Mouse (Mus musculus): Measurements from ENCODE around the gene Bag6. TPM values are rescaled to one million over a fixed set of nuclear protein-coding genes. Genes with fewer than 3 reads are reported as not detected.

Bag6 gene
- polyA plus RNA-seq, 1 experiment from 2014 or later, result 37.5 TPM

- Histone ChIP-seq H3K4me3 (ENCODE audit: low read length) (no peak overlapping the region), H3K9ac (ENCODE audit: low read length) (no peak overlapping the region), H3K27me3 (ENCODE audit: control insufficient read depth, insufficient read depth, low read length) (no peaks in the 10 kb centered on the region), H3K4me1 (ENCODE audit: control insufficient read depth, insufficient read depth, low read length) (peaks cover 10% of the 10 kb centered on the region), H3K36me3 (ENCODE audit: control insufficient read depth, insufficient read depth) (no peaks in the 10 kb centered on the region), H3K9me3 (replicated peaks; ENCODE audit: control insufficient read depth, low read length) (no peaks in the 10 kb centered on the region), H3K4me2 (ENCODE audit: low read depth, low read length) (no peak overlapping the region), H3K27ac (ENCODE audit: low read length) (no peak overlapping the region)
- 80% methylated on average over 7 of the region's 7 CpGs for WGBS
- no peak for ATAC-seq (replicated peaks; ENCODE audit: extremely low read depth, insufficient read depth, low FRiP score)
These were observed 32.8 kb downstream of the Bag6 start for GRCm38 (mm10) chr17:35167794-35168193.

- Histone ChIP-seq H3K36me3 (ENCODE audit: control insufficient read depth, insufficient read depth) (no peaks in the 10 kb centered on the region), H3K27ac (ENCODE audit: low read length) (0 out of 2 replicates have a peak overlapping the region, but pooled peaks have one; percentile 7), H3K4me3 (ENCODE audit: low read length) (no peak overlapping the region), H3K4me2 (ENCODE audit: low read depth, low read length) (no peak overlapping the region), H3K9ac (ENCODE audit: low read length) (no peak overlapping the region), H3K27me3 (ENCODE audit: control insufficient read depth, insufficient read depth, low read length) (no peaks in the 10 kb centered on the region), H3K9me3 (replicated peaks; ENCODE audit: control insufficient read depth, low read length) (no peaks in the 10 kb centered on the region), H3K4me1 (ENCODE audit: control insufficient read depth, insufficient read depth, low read length) (peaks cover 7% of the 10 kb centered on the region)
- WGBS, result 18% methylated on average over 4 of the region's 4 CpGs
- ATAC-seq (replicated peaks; ENCODE audit: extremely low read depth, insufficient read depth, low FRiP score), result no peak
These were observed 33.7 kb downstream of the Bag6 start for GRCm38 (mm10) chr17:35168541-35169207.

- no peak for ATAC-seq (replicated peaks; ENCODE audit: extremely low read depth, insufficient read depth, low FRiP score)
- no peak overlapping the region for H3K9ac ChIP-seq (ENCODE audit: low read length)
- no peaks in the 10 kb centered on the region for H3K36me3 ChIP-seq (ENCODE audit: control insufficient read depth, insufficient read depth)
- H3K9me3 ChIP-seq (replicated peaks; ENCODE audit: control insufficient read depth, low read length), result no peaks in the 10 kb centered on the region
- H3K4me1 ChIP-seq (ENCODE audit: control insufficient read depth, insufficient read depth, low read length), result no peaks in the 10 kb centered on the region; the same call in 1 of the 2 replicates
- H3K27me3 ChIP-seq (ENCODE audit: control insufficient read depth, insufficient read depth, low read length), result no peaks in the 10 kb centered on the region
- no peak overlapping the region for H3K4me3 ChIP-seq (ENCODE audit: low read length)
- 54% methylated on average over 11 of the region's 11 CpGs for WGBS
- H3K27ac ChIP-seq (ENCODE audit: low read length), result peak overlapping the region; percentile 42; the same call in 1 of the 2 replicates
- no peak overlapping the region for H3K4me2 ChIP-seq (ENCODE audit: low read depth, low read length)
These were observed 37.7 kb downstream of the Bag6 start for GRCm38 (mm10) chr17:35172445-35173234.

- Histone ChIP-seq H3K9me3 (replicated peaks; ENCODE audit: control insufficient read depth, low read length) (no peaks in the 10 kb centered on the region), H3K27ac (ENCODE audit: low read length) (peak overlapping the region; percentile 42; the same call in 1 of the 2 replicates), H3K4me2 (ENCODE audit: low read depth, low read length) (no peak overlapping the region), H3K4me1 (ENCODE audit: control insufficient read depth, insufficient read depth, low read length) (no peaks in the 10 kb centered on the region; the same call in 1 of the 2 replicates), H3K9ac (ENCODE audit: low read length) (no peak overlapping the region), H3K4me3 (ENCODE audit: low read length) (no peak overlapping the region), H3K27me3 (ENCODE audit: control insufficient read depth, insufficient read depth, low read length) (no peaks in the 10 kb centered on the region), H3K36me3 (ENCODE audit: control insufficient read depth, insufficient read depth) (no peaks in the 10 kb centered on the region)
- 55% methylated on average over 3 of the region's 3 CpGs for WGBS
- no peak for ATAC-seq (replicated peaks; ENCODE audit: extremely low read depth, insufficient read depth, low FRiP score)
These were observed 38.4 kb downstream of the Bag6 start for GRCm38 (mm10) chr17:35173329-35173728.

- ATAC-seq (replicated peaks; ENCODE audit: extremely low read depth, insufficient read depth, low FRiP score), result no peak
- Histone ChIP-seq H3K36me3 (ENCODE audit: control insufficient read depth, insufficient read depth) (no peaks in the 10 kb centered on the region), H3K4me1 (ENCODE audit: control insufficient read depth, insufficient read depth, low read length) (no peaks in the 10 kb centered on the region; the same call in 1 of the 2 replicates), H3K9ac (ENCODE audit: low read length) (no peak overlapping the region), H3K27ac (ENCODE audit: low read length) (no peak overlapping the region), H3K4me3 (ENCODE audit: low read length) (no peak overlapping the region), H3K9me3 (replicated peaks; ENCODE audit: control insufficient read depth, low read length) (no peaks in the 10 kb centered on the region), H3K4me2 (ENCODE audit: low read depth, low read length) (no peak overlapping the region), H3K27me3 (ENCODE audit: control insufficient read depth, insufficient read depth, low read length) (no peaks in the 10 kb centered on the region)
- WGBS, result 62% methylated on average over 8 of the region's 8 CpGs
These were observed 39.4 kb downstream of the Bag6 start for GRCm38 (mm10) chr17:35174201-35174977.

GRCm38 (mm10) chr17:35175382-35175781 lies 40.4 kb downstream of the Bag6 start:
- no peak for ATAC-seq (replicated peaks; ENCODE audit: extremely low read depth, insufficient read depth, low FRiP score)
- WGBS, result 70% methylated on average over 6 of the region's 6 CpGs
- Histone ChIP-seq H3K4me2 (ENCODE audit: low read depth, low read length) (no peak overlapping the region), H3K4me3 (ENCODE audit: low read length) (no peak overlapping the region), H3K9me3 (replicated peaks; ENCODE audit: control insufficient read depth, low read length) (no peaks in the 10 kb centered on the region), H3K27ac (ENCODE audit: low read length) (no peak overlapping the region), H3K4me1 (ENCODE audit: control insufficient read depth, insufficient read depth, low read length) (no peaks in the 10 kb centered on the region; the same call in 1 of the 2 replicates), H3K9ac (ENCODE audit: low read length) (no peak overlapping the region), H3K36me3 (ENCODE audit: control insufficient read depth, insufficient read depth) (no peaks in the 10 kb centered on the region), H3K27me3 (ENCODE audit: control insufficient read depth, insufficient read depth, low read length) (no peaks in the 10 kb centered on the region)

GRCm38 (mm10) chr17:35175968-35176367 lies 41.0 kb downstream of the Bag6 start, which contains the start of gene Aif1:
Gene Aif1 (minus strand): TSS chr17:35176068.
- no peak within 1 kb of the TSS for H3K4me3 ChIP-seq (ENCODE audit: low read length)
- no peak for ATAC-seq (replicated peaks; ENCODE audit: extremely low read depth, insufficient read depth, low FRiP score)
- no peak within 1 kb of the TSS for H3K9ac ChIP-seq (ENCODE audit: low read length)
- H3K27me3 ChIP-seq (ENCODE audit: control insufficient read depth, insufficient read depth, low read length), result no peaks in the 10 kb centered on the region
- no peak within 1 kb of the TSS for H3K27ac ChIP-seq (ENCODE audit: low read length)
- no peak within 1 kb of the TSS for H3K4me2 ChIP-seq (ENCODE audit: low read depth, low read length)
- no peaks in the 10 kb centered on the region for H3K9me3 ChIP-seq (replicated peaks; ENCODE audit: control insufficient read depth, low read length)
- no peaks in the 10 kb centered on the region; the same call in 1 of the 2 replicates for H3K4me1 ChIP-seq (ENCODE audit: control insufficient read depth, insufficient read depth, low read length)
- WGBS, result 66% methylated on average over 2 of the region's 2 CpGs
- H3K36me3 ChIP-seq (ENCODE audit: control insufficient read depth, insufficient read depth), result no peaks in the 10 kb centered on the region

GRCm38 (mm10) chr17:35178528-35178927 lies 43.5 kb downstream of the Bag6 start:
- H3K9me3 ChIP-seq (replicated peaks; ENCODE audit: control insufficient read depth, low read length), result no peaks in the 10 kb centered on the region
- no peak overlapping the region for H3K27ac ChIP-seq (ENCODE audit: low read length)
- no peak overlapping the region for H3K4me2 ChIP-seq (ENCODE audit: low read depth, low read length)
- ATAC-seq (replicated peaks; ENCODE audit: extremely low read depth, insufficient read depth, low FRiP score), result peak; percentile 69; the same call in 1 of the 2 replicates
- H3K27me3 ChIP-seq (ENCODE audit: control insufficient read depth, insufficient read depth, low read length), result no peaks in the 10 kb centered on the region
- H3K4me1 ChIP-seq (ENCODE audit: control insufficient read depth, insufficient read depth, low read length), result no peaks in the 10 kb centered on the region
- no peak overlapping the region for H3K9ac ChIP-seq (ENCODE audit: low read length)
- 7% methylated on average over 5 of the region's 5 CpGs for WGBS
- H3K36me3 ChIP-seq (ENCODE audit: control insufficient read depth, insufficient read depth), result no peaks in the 10 kb centered on the region
- no peak overlapping the region for H3K4me3 ChIP-seq (ENCODE audit: low read length)
